Mouse (Mus musculus) urinary bladder, adult 2 months (tissue): ENCODE results near the gene Mlec. TPM values are rescaled to one million over a fixed set of nuclear protein-coding genes. Genes with fewer than 3 reads are reported as not detected.
"Not testable (repeated sequence)": the region's sequence is repeated elsewhere in the genome, so short reads cannot be mapped to it uniquely, and the experiment has no call there.

Experiments used
- DNase-seq: peaks from one replicate; pipeline ENCODE4 v3.0.0; 2022; ENCODE audit warnings: low spot score
- polyA plus RNA-seq: library from polyadenylated mRNA; depleted of rRNA; stranded (reverse); fragments of >200 nt; gene quantifications from 2 replicates; pipeline ENCODE4 v1.2.3, GENCODE M21; 2012; rRNA removed

The Mlec gene
- polyA plus RNA-seq, 1 experiment: 82.1 TPM

DNA sequence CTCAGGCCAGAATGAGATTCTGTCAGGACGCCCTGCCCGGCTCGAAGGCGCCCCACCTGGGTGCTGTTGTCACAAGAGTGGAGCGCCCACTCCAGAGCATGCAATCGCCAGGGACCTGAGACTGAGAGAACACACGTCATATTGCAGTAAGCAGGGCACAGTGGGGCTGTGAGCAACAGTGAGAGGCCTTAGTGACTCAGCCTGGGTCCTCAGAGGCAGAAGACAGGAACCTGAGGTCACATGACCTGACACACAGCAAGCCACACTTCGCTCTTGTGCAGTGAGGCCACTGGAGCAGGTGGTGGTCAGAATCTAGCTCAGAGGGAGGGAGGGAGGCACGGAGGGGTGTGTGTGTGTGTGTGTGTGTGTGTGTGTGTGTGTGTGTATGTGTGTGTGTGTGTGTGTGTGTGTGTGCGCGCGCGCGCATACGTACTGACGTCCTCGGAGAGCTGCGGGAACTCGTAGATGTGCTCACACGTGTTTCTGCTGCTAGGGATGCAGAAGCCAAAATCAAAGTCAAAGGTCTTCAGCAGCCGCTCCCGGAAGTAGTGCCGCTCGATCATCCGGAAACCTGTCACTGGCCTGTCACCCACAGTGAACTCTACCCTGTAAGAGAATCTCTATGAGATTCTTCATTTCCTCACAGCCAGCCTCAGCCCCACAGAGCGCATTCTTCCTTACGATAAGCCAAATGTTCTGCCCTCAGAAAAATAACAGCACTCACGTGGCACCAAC is 31.2 kb downstream of the Mlec start:
- no peak for DNase-seq

DNA sequence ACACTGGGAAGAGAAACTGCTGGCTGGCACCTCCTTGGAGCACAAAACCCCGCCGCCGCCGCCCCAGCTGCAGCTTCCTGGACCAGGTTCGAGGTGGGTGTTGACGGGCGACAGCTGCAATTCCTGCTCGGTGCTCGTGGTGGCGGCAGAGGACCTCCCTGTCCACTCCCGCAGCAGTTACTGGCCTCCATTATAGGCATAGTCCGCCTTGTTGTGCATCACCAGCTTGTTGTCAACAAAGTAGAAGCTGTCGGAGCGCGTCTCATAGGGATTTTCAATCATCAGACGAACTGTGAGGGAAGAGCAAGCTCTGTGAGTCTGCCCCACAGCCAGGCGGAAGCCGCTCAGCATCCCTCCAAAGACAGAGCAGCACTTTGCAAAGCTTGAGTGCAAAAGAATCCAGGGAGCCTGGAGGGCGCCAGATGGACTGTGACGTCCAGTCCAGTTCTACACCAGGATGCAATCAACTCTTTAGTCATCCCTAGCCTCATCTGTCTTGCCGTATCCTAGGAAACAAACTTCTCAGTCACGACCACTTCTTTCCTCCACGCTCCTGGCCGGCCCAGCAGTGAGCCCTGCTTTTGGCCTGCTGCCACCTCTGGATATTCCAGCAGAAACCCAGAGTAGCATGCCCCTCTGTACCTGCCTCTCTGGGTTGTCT is 32.6 kb downstream of the Mlec start:
- peak; percentile 62 for DNase-seq

DNA sequence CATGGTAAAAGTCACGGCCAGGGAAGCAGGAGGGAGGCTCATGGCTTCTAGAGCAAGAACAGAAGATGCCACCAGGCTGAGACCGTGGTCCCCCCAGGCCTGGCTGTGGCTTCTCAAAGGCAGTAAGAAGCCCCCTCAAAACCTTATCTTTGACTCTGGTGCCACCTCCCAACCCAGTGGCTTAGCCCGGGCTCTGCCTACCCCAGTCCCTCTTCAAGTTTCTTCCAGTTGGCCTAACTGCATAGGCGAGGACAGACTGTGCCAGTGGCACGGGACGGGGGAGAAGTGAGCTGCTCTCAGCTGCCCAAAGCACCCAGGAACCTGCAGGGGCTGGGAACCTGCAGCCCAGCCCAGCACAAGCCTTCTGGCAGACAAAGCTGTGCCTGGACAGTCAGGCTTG is 33.3 kb downstream of the Mlec start:
- no peak for DNase-seq

DNA sequence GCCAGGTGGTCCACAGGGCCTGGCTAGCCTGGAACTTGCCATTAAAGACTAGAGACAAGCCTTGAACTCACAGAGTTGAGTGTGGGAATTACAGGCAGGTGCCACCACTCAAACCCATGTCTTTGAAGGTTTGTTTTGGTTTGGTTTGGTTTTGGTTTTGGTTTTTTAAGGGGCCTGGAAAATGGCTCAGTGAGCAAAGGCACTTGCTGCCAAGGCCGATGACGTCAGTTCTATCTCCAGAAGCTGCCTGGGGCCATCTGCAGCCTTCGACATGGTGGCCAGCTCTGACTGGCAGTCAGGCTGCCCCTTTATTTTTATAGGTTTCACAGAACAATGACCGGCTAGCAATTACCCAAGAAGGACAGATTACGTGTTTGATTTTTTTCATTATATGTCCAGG is 37.0 kb downstream of the Mlec start:
- DNase-seq: no peak

DNA sequence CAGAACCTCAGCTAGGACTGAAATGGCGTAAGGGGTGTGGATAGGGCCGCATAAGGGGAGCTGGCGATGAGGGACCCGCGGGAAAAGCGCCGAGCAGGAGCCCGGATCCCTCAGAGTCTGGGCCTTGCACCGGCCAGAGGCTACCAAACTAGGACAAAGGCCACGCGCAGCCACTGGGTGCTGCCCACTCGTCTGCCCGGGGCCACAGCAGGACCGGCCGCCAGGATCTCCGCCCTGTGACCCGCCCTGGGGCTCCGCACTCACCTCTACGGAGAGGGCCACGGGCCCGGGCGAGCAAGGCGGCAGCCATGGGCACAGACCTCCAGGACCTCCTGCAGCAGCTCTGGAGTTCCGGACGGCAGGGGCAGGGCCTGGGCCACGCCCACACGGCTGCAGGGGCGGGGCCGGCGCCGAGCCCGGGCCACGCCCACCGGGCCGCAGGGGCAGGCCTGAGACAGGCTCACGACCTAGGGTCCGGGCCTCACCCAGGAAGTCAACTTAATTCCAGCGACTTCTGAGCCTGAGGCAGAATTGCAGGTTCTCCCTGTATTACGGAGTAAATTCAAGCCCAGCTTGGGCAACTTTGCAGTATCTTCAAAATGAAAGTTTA is 38.9 kb downstream of the Mlec start, which contains the start of gene Acads:
TSS of gene Acads (minus strand) at position 386 of the 610 bp plus-strand sequence.
- DNase-seq: peak; percentile 79

DNA sequence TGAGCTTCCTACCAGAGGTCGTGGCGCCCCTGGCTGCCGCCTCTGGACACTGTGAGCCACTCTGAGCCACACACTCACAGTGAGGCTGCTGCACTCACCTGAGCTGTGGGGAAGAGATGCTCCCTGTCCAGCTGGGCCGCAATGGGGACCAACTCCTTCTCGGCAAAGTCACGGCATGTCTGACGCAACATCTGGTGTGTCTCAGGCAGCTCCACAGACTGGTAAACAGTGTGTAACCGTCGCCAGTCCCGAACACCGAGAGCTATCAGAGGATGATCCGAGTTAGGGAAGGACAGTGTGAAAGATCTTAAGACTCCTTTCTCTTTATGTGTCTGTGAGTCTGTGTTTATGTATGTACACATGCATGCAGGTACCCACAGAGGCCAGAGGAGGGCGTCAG is 40.5 kb downstream of the Mlec start:
- DNase-seq: no peak

DNA sequence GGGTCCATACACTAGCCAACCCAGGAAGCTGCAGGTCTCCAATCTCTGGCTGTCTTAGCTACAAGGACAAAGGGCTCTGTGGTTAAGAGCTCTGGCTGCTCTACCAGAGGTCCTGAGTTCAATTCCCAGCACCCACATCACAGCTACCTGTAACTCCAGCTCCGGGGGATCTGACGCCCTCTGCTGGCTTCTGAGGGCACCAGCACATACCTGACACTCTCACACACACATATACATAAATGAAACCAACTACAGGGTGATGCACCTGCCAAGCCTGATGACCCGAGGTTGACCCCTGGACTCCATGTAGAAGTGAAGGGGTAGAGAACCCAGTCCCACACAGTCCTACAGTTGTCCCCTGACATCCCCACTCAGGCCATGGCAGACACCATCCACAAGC is 41.6 kb downstream of the Mlec start:
- DNase-seq: no peak

DNA sequence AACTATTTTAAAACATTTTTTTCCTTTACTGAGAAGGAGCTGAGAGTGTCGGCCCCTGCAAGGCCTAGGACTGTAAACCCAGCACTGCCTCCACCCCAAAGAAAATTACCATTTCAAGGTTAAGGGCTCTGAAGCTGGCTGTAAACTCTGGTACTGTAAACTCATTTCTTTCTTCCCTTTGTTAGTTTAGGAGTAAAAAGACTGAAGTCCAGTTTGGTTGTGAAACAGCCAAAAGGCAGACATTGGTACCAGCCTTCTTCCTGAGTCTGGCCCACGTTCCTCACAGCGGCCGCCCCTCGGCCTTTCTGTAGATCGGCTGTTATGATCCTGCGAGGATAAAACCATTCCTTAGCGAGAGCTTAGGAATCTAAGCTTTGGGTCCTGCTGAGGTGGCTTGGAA is 43.5 kb downstream of the Mlec start:
- DNase-seq: no peak

DNA sequence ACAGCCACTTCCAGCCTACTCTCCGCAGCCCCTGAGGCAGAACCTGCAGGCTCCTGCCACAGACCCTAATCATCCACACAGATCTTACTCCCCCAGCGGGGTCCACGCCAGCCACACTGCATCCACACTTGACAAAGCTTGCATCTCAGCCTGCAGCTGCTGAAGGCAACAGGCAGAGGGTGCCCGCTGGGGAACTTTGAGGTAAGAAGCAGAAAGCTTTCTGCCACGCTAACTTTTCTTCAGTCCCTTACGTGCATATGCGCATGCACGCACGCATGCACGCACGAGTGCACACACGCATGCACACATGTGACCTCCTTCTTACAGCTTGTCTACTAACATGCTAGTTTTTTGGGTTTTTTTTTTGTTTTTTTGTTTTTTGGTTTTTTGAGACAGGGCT is 44.7 kb downstream of the Mlec start:
- DNase-seq: no peak

DNA sequence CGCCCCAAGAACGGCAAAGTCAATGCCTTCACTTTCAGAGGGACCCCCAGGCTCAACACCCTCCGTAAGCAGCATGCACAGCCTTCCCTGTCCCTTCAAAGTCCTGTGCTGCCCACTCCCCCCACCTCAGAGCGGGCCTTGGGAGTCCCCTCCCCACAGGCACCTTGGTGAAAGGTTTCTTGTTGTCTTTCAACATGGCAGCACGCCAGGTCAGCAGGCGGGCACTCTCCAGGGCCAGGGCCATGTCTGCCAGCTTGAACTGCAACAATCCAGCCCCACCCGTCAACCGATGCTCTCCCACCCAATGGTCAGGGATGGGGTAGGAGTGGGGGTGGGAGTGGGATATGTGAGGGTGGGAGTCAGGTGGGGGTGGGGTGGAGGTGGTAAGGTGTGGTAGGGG is 46.8 kb downstream of the Mlec start:
- no peak for DNase-seq

DNA sequence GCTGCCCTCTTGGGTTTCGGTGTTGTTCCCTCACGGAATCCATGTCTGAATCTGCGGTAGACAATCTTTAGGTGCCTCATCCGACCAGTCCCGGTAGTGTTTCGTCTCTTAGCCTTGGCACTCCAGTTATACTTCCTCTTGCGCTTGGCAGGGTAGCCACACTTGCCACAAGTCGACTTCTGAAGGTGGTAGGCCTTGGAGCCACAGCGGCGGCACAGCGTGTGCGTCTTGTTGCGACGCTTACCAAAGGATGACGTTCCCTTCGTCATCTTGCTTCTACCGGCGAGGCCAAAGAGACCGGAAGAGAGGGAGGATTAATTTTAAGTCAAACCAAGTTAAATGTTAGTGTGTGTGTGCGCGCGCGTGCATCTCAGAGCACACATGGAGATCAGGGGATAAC is 54.7 kb downstream of the Mlec start:
- not testable (repeated sequence) for DNase-seq

DNA sequence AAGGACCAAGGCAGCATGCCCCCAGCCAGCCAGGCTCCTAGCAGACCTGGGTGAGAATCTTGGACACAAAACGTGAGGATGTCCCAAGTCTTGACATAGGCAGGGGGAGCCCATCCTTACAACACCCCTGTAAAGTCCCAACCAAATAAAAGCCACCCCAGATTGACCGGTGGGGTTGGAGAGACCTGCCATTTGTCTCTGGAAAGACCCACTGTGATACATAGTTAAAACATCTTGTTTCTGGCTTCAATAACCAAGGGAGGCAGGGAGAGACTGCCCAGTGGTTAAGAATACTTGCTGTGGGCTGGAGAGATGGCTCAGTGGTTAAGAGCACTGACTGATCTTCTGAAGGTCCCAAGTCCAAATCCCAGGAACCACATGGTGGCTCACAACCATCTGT is 55.7 kb downstream of the Mlec start:
- no peak for DNase-seq

DNA sequence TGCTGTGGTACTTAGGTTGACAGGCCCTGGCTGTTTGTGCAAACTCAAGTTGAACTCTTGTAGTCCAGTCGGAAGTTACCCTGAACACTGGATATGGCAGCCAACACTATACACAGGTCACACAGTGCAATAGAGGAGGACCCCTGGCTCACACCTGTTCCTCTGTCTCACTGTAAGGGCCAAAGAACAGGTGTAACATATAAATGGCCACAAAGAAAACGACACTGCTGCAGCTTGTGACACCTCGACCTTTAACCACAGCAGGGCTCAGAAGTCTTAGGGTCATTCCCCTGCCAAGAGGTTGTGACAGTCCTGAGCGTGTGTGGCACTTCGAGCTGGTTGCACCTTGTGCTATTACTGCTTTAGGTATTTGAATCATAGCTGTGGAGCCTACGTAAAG is 57.5 kb downstream of the Mlec start:
- no peak for DNase-seq

DNA sequence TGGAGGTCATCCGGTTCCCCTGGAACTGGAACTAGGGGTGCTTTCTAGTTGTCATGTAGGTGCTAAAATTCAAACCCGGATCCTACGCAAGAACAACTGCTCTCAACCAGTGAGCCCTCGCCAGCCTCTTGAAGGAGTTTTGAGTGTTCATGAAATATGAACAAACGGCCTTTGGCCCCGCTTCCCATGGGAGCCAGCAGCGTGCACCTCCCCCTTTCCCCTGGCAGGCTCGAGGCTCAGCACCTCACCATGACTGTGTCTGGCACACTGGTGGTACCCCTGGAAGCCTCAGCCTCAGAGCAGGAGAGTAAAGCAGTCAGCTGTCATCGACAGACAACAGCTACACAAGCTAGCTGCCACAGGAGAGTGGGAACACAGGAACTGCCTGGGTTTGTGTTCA is 58.0 kb downstream of the Mlec start:
- no peak for DNase-seq

DNA sequence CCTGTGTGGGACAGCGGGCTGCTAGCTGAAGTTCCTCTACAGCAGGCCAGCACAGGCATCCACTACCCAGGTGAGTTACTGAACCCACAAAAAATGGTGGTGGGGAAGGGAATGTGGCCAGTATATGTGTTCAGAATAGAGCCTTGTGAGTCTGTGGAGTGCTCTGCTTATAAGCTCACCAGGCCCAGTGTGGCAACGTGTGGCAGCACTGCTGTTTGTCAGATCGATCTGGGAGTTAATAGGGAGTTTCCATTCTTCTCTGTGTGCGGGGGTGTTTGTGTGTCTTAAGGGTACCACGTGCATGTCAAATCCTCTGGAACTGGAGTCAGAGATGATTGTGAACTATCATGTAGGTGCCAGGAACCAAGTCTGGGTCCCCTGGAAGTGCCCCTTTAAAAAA is 58.4 kb downstream of the Mlec start:
- no peak for DNase-seq

DNA sequence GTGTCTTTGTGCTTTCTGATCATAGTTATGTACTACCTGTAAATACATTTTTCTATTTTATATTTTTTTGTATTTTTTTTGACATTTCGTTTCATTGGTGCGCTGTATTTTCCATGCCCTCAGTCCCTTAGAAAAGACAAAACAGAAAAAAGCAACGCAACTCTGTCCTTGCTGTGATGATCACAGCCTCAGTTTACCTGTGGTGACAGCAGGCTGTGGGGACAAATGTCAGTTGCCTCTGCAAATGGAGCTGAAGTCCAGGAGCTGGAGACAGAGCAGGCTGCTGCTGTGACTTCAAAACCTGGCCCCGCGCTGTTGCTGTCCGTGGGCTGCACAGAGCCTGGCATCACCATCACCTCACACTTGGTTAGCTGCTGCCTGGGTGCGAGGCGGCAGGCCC is 59.8 kb downstream of the Mlec start, which contains the start of gene Gm10401:
TSS of gene Gm10401 (minus strand) at position 101 of the 400 bp plus-strand sequence.
- no peak for DNase-seq

Other genes starting within 250 kb of the Mlec start
- 1.7 and 2.2 TPM in 2 replicates for gene Oasl1, start 234.9 kb downstream of the Mlec start, polyA plus RNA-seq
- 36.2 and 37.4 TPM in 2 replicates for gene 2210016L21Rik, start 216.0 kb downstream of the Mlec start, polyA plus RNA-seq
- gene Hnf1a, start 187.1 kb downstream of the Mlec start, polyA plus RNA-seq: 0.06 and 0.09 TPM in 2 replicates
- gene Sppl3, start 147.0 kb downstream of the Mlec start, polyA plus RNA-seq: 62.5 and 63.9 TPM in 2 replicates
- 0.23 TPM in 1 of 2 replicates, not detected in the other for gene Gm10401, start 59.9 kb downstream of the Mlec start, polyA plus RNA-seq
- gene Acads, start 38.8 kb downstream of the Mlec start, polyA plus RNA-seq: 54.0 and 60.2 TPM in 2 replicates
- gene Unc119b, start 23.2 kb downstream of the Mlec start, polyA plus RNA-seq: 24.0 and 27.4 TPM in 2 replicates
- 3.6 and 3.9 TPM in 2 replicates for gene Cabp1, start 36.2 kb upstream of the Mlec start, polyA plus RNA-seq
- gene Pop5, start 77.7 kb upstream of the Mlec start, polyA plus RNA-seq: 52.7 and 63.5 TPM in 2 replicates
- 144 and 157 TPM in 2 replicates for gene Rnf10, start 114.7 kb upstream of the Mlec start, polyA plus RNA-seq
- gene Coq5, start 121.5 kb upstream of the Mlec start, polyA plus RNA-seq: 23.9 and 26.4 TPM in 2 replicates
- gene Dynll1, start 142.8 kb upstream of the Mlec start, polyA plus RNA-seq: 565 and 747 TPM in 2 replicates
- gene Srsf9, start 169.0 kb upstream of the Mlec start, polyA plus RNA-seq: 56.7 and 60.4 TPM in 2 replicates
- gene Gatc, start 183.0 kb upstream of the Mlec start, polyA plus RNA-seq: 13.6 and 18.0 TPM in 2 replicates
- gene Triap1, start 183.0 kb upstream of the Mlec start, polyA plus RNA-seq: 47.5 and 63.9 TPM in 2 replicates
- 940 and 1,078 TPM in 2 replicates for gene Cox6a1, start 190.8 kb upstream of the Mlec start, polyA plus RNA-seq